Mouse (Mus musculus): ENCODE results near the gene Rfc2.

DNA sequence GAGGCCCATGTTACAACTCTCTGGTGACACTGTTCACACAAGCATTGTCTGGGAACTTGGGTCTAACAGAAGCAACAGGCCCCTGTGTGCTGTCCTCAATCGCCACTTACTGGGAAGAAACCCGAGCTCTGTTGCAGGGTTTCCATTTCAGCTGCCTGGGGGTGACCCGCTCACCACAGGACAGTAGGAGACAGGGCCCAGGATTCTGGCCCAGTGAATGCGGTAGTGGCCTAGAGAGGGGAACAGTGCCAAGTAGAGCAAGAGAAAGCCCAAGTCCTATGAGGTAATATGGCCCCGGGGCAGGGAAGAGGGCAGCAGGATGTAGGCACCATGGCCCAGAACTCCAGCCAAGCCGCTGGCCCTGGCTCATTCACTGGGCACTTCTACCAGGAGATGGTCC lies 40.3 kb upstream of the Rfc2 start:
- TF ChIP-seq GATA1 (IDR thresholded peaks at IDR 0.05; ENCODE audit: borderline replicate concordance, low read length) (no peak), FLI1 (IDR thresholded peaks at IDR 0.05; ENCODE audit: low read length) (no peak)

Measured in megakaryocyte, embryonic 14.5 days (primary cell).